Mouse (Mus musculus) midbrain, postnatal 0 days (tissue): ENCODE measurements at regions not wholly inside any gene's neighbourhood (a gene's known extent, or its start where the extent isn't known, plus 50 kb on each side); places are given as distances from the start of the nearest gene placed in this dataset.
A peak's percentile ranks its signal among the peaks of the same experiment; 100 is the strongest.

Experiments
- ATAC-seq: fragments of 200-750 bp; cut with Nextera tagmentation; 2 replicates; pipeline ENCODE4 v1.8.0; 2017; ENCODE audit warnings: moderate number of reproducible peaks, mild to moderate bottlenecking, moderate TSS enrichment, moderate library complexity; ENCODE audit not compliant: low FRiP score
- DNase-seq: peaks from one replicate; pipeline ENCODE4 v3.0.0-alpha.2; 2015; ENCODE audit warnings: low spot score
- H3K27ac ChIP-seq: fragments of 300-500 bp; sonication (generic); 2 replicates; pipeline ENCODE4 v1.5.1; 2014; ENCODE audit warnings: low read depth, mild to moderate bottlenecking, low read length, mixed read lengths
- H3K27me3 ChIP-seq: fragments of 300-500 bp; sonication (generic); 2 replicates; pipeline ENCODE4 v1.6.1; 2014; ENCODE audit warnings: low read length, control low read depth, mixed read lengths; ENCODE audit not compliant: insufficient read depth
- H3K36me3 ChIP-seq: fragments of 300-500 bp; sonication (generic); 2 replicates; pipeline ENCODE4 v1.6.1; 2014; ENCODE audit warnings: low read length, control low read depth, mixed read lengths; ENCODE audit not compliant: insufficient read depth
- H3K4me1 ChIP-seq: fragments of 300-500 bp; sonication (generic); 2 replicates; pipeline ENCODE4 v1.6.1; 2014; ENCODE audit warnings: mild to moderate bottlenecking, control low read depth, antibody characterized with exemption, low read length, mixed read lengths; ENCODE audit not compliant: insufficient read depth
- H3K4me2 ChIP-seq: fragments of 300-500 bp; sonication (generic); 2 replicates; pipeline ENCODE4 v1.6.1; 2014; ENCODE audit warnings: low read depth, mild to moderate bottlenecking, low read length, mixed read lengths; ENCODE audit not compliant: poor library complexity, severe bottlenecking
- H3K4me3 ChIP-seq: fragments of 300-500 bp; sonication (generic); 2 replicates; pipeline ENCODE4 v1.5.1; 2014; ENCODE audit warnings: low read depth, mild to moderate bottlenecking, low read length, moderate library complexity
- H3K9ac ChIP-seq: fragments of 300-500 bp; sonication (generic); replicated peaks from 2 replicates; pipeline ENCODE4 v1.6.1; 2014; ENCODE audit warnings: mild to moderate bottlenecking, low read length, moderate library complexity, mixed read lengths; ENCODE audit not compliant: poor library complexity, severe bottlenecking
- H3K9me3 ChIP-seq: fragments of 300-500 bp; sonication (generic); 2 replicates; pipeline ENCODE4 v1.6.1; 2016; ENCODE audit warnings: low read length, control low read depth
- CTCF ChIP-seq: IDR thresholded peaks from 2 replicates; pipeline ENCODE4 v1.5.1; 2016; ENCODE audit warnings: antibody characterized with exemption, mild to moderate bottlenecking
- WGBS: fragments of 180-500 bp; shearing (Covaris S2); extraction: QIAGEN DNeasy Blood & Tissue Kit; methylation state at CpG from one replicate; pipeline ENCODE4 v1.1.7; 2014; 5-methylcytosine and 5-hydroxymethylcytosine counted together

- no peaks in the 10 kb centered on the region for H3K27me3 ChIP-seq
- H3K4me2 ChIP-seq, result no peak overlapping the region
- WGBS, result 89% methylated on average over 1 of the region's 1 CpGs
- H3K27ac ChIP-seq, result no peak overlapping the region
- H3K9me3 ChIP-seq, result no peaks in the 10 kb centered on the region
- H3K36me3 ChIP-seq, result no peaks in the 10 kb centered on the region
- DNase-seq, result no peak
- no peaks in the 10 kb centered on the region for H3K4me1 ChIP-seq
- no peak overlapping the region for H3K4me3 ChIP-seq
- no peak for ATAC-seq
- no peak overlapping the region for H3K9ac ChIP-seq
- TF ChIP-seq CTCF, result no peak
Observed at GRCm38 (mm10) chr10:100931739-100932138, 341.5 kb downstream of the 1700017N19Rik start.

GRCm38 (mm10) chr10:100958371-100958770, 368.1 kb downstream of the 1700017N19Rik start:
- Histone ChIP-seq H3K4me3 (no peak overlapping the region), H3K4me1 (no peaks in the 10 kb centered on the region), H3K4me2 (no peak overlapping the region), H3K27me3 (no peaks in the 10 kb centered on the region), H3K9me3 (no peaks in the 10 kb centered on the region), H3K9ac (no peak overlapping the region), H3K36me3 (no peaks in the 10 kb centered on the region), H3K27ac (no peak overlapping the region)
- no peak for TF ChIP-seq CTCF
- ATAC-seq (no peak), DNase-seq (no peak)
- 90% methylated on average over 9 of the region's 9 CpGs for WGBS

- no peak for DNase-seq
- Histone ChIP-seq H3K9me3 (no peaks in the 10 kb centered on the region), H3K27me3 (no peaks in the 10 kb centered on the region), H3K36me3 (no peaks in the 10 kb centered on the region), H3K9ac (no peak overlapping the region), H3K4me2 (no peak overlapping the region), H3K4me3 (no peak overlapping the region), H3K4me1 (no peaks in the 10 kb centered on the region), H3K27ac (no peak overlapping the region)
- 56% methylated on average over 2 of the region's 2 CpGs for WGBS
- ATAC-seq, result no peak
- TF ChIP-seq CTCF, result no peak
Observed at GRCm38 (mm10) chr10:101003469-101003868, 413.2 kb downstream of the 1700017N19Rik start.

- H3K4me1 ChIP-seq, result no peaks in the 10 kb centered on the region
- 82% methylated on average over 4 of the region's 4 CpGs for WGBS
- H3K27ac ChIP-seq, result no peak overlapping the region
- no peak for TF ChIP-seq CTCF
- H3K4me3 ChIP-seq, result no peak overlapping the region
- no peak overlapping the region for H3K9ac ChIP-seq
- no peaks in the 10 kb centered on the region for H3K27me3 ChIP-seq
- no peaks in the 10 kb centered on the region for H3K9me3 ChIP-seq
- H3K4me2 ChIP-seq, result no peak overlapping the region
- no peak for DNase-seq
- no peaks in the 10 kb centered on the region for H3K36me3 ChIP-seq
- no peak for ATAC-seq
Observed at GRCm38 (mm10) chr10:101004687-101005086, 414.4 kb downstream of the 1700017N19Rik start.

- Histone ChIP-seq H3K27me3 (no peaks in the 10 kb centered on the region), H3K27ac (no peak overlapping the region), H3K4me1 (no peaks in the 10 kb centered on the region), H3K4me3 (no peak overlapping the region), H3K9me3 (no peaks in the 10 kb centered on the region), H3K36me3 (no peaks in the 10 kb centered on the region), H3K4me2 (no peak overlapping the region), H3K9ac (no peak overlapping the region)
- DNase-seq (no peak), ATAC-seq (no peak)
- no peak for TF ChIP-seq CTCF
- 91% methylated on average over 1 of the region's 1 CpGs for WGBS
Observed at GRCm38 (mm10) chr10:101015416-101015815, 425.1 kb downstream of the 1700017N19Rik start.

DNA sequence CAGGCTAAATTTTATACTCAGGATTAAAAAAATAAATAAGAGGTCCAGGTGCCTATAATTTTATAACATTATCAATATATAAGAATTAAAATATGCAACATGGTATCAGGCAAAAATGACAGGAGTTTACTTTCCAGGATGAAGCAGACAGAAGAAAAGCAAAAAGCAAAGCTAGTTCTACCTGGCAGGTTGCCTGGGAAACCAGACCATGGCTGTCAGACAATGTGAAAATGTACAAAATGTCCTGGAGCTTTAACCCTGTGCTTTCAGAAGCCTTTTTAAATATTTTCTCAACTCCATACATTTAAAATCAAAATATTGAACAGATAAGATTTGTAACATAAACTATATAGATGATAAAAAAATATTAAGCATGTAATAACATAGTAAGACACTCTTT, 448.3 kb downstream of the 1700017N19Rik start:
- Histone ChIP-seq H3K4me1 (no peaks in the 10 kb centered on the region), H3K27ac (no peak overlapping the region), H3K36me3 (no peaks in the 10 kb centered on the region), H3K27me3 (no peaks in the 10 kb centered on the region), H3K4me3 (no peak overlapping the region), H3K9me3 (no peaks in the 10 kb centered on the region), H3K4me2 (no peak overlapping the region), H3K9ac (no peak overlapping the region)
- ATAC-seq (0 out of 2 replicates have a peak, but pooled peaks have one; percentile 54), DNase-seq (peak; percentile 60)
- no peak for TF ChIP-seq CTCF
